Comparison of ENCODE assay signal across 19 mouse cellular contexts in genomic region chr7:114037237-114037636, GRCm38 (mm10).
A peak's percentile ranks its signal among the peaks of the same experiment; 100 is the strongest.
DNase-seq lines count a peak whose midpoint lies in the region; ATAC-seq and TF ChIP-seq lines count a peak whose summit lies in the region.
"Had no signal": no experiment of that assay in that cellular context is flagged by ENCODE, and none has a peak within 500 bp of the region (broad histone marks: within the 10 kb centered on the region; RNA-seq: fewer than 3 reads in every experiment).

No protein-coding gene starts in this region.

- no peak for TF ChIP-seq CTCF in hindbrain, postnatal 0 days (IDR thresholded peaks at IDR 0.05; ENCODE audit: low read depth)
- no peak for TF ChIP-seq CTCF in midbrain, postnatal 0 days (IDR thresholded peaks at IDR 0.05)

- peaks cover 6% of the 10 kb centered on the region; the same call in 1 of the 2 replicates for H3K36me3 ChIP-seq in hindbrain, postnatal 0 days (ENCODE audit: insufficient read depth, low read length)
- H3K36me3 ChIP-seq in hindbrain, embryonic 16.5 days (ENCODE audit: control insufficient read depth, insufficient read depth, low read length), result no peaks in the 10 kb centered on the region
- H3K36me3 ChIP-seq in midbrain, postnatal 0 days (ENCODE audit: insufficient read depth, low read length), result peaks cover 9% of the 10 kb centered on the region; the same call in 1 of the 2 replicates
- H3K36me3 ChIP-seq: G1E had no signal

- no peak overlapping the region for H3K27ac ChIP-seq in hindbrain, postnatal 0 days
- H3K27ac ChIP-seq in hindbrain, embryonic 16.5 days (ENCODE audit: low read depth, low read length), result no peak overlapping the region; the same call in 1 of the 2 replicates
- H3K27ac ChIP-seq in midbrain, postnatal 0 days (ENCODE audit: low read depth, low read length), result no peak overlapping the region
- H3K27ac ChIP-seq: embryonic facial prominence, embryonic 15.5 days; intestine, embryonic 15.5 days had no signal

- no peak overlapping the region for H3K4me3 ChIP-seq in hindbrain, postnatal 0 days (ENCODE audit: low read length)
- H3K4me3 ChIP-seq in hindbrain, embryonic 16.5 days (ENCODE audit: low read length), result no peak overlapping the region
- no peak overlapping the region for H3K4me3 ChIP-seq in midbrain, postnatal 0 days (ENCODE audit: low read depth, low read length)
- H3K4me3 ChIP-seq: embryonic facial prominence, embryonic 15.5 days; intestine, embryonic 15.5 days; myocyte had no signal

- H3K27me3 ChIP-seq in hindbrain, postnatal 0 days (ENCODE audit: insufficient read depth, low read length), result no peaks in the 10 kb centered on the region
- H3K27me3 ChIP-seq in hindbrain, embryonic 16.5 days (replicated peaks; ENCODE audit: control insufficient read depth, insufficient read depth, low read length), result no peaks in the 10 kb centered on the region
- no peaks in the 10 kb centered on the region for H3K27me3 ChIP-seq in midbrain, postnatal 0 days (ENCODE audit: insufficient read depth, low read length)
- H3K27me3 ChIP-seq: embryonic facial prominence, embryonic 15.5 days; intestine, embryonic 15.5 days had no signal

- H3K9ac ChIP-seq in hindbrain, postnatal 0 days (replicated peaks; ENCODE audit: low read length), result no peak overlapping the region
- no peak overlapping the region for H3K9ac ChIP-seq in hindbrain, embryonic 16.5 days (ENCODE audit: low read depth, low read length)
- H3K9ac ChIP-seq in midbrain, postnatal 0 days (replicated peaks; ENCODE audit: low read length, poor library complexity, severe bottlenecking), result no peak overlapping the region
- H3K9ac ChIP-seq: embryonic facial prominence, embryonic 15.5 days; intestine, embryonic 15.5 days; lung, embryonic 14.5 days had no signal

- peak; percentile 59 for DNase-seq in hindbrain, postnatal 0 days (ENCODE audit: low spot score)
- DNase-seq in right cerebral cortex, postnatal 10 days (ENCODE audit: low spot score in 2 of 2), result peak; percentile 73 to 76
- DNase-seq in right cerebral cortex, postnatal 25 days, result no peak
- peak; percentile 67 to 72 for DNase-seq in cerebellum, postnatal 10 days
- peak; percentile 62 for DNase-seq in midbrain, postnatal 0 days (ENCODE audit: low spot score)
- DNase-seq in thymus, postnatal 4 days, result no peak
- DNase-seq: adrenal gland, adult 2 months; gastrocnemius, postnatal 25 days; heart, postnatal 36 days; left cerebral cortex, postnatal 4 days; lung, embryonic 14.5 days; thymus, adult 2 months had no signal

- H3K4me1 ChIP-seq in hindbrain, postnatal 0 days (ENCODE audit: insufficient read depth, low read length), result no peaks in the 10 kb centered on the region
- no peaks in the 10 kb centered on the region; the same call in 1 of the 2 replicates for H3K4me1 ChIP-seq in hindbrain, embryonic 16.5 days (ENCODE audit: control insufficient read depth, insufficient read depth, low read depth, low read length)
- no peaks in the 10 kb centered on the region for H3K4me1 ChIP-seq in midbrain, postnatal 0 days (ENCODE audit: insufficient read depth, low read length)
- H3K4me1 ChIP-seq: intestine, embryonic 15.5 days had no signal

- no peak for ATAC-seq in hindbrain, postnatal 0 days
- no peak for ATAC-seq in hindbrain, embryonic 16.5 days
- no peak for ATAC-seq in midbrain, postnatal 0 days (ENCODE audit: low FRiP score)
- ATAC-seq: intestine, embryonic 15.5 days had no signal

- no peak overlapping the region for H3K4me2 ChIP-seq in hindbrain, postnatal 0 days (ENCODE audit: low read depth, low read length)
- H3K4me2 ChIP-seq in hindbrain, embryonic 16.5 days (ENCODE audit: low read length), result no peak overlapping the region
- no peak overlapping the region for H3K4me2 ChIP-seq in midbrain, postnatal 0 days (ENCODE audit: low read depth, low read length, poor library complexity, severe bottlenecking)
- H3K4me2 ChIP-seq: embryonic facial prominence, embryonic 15.5 days; heart, embryonic 11.5 days; intestine, embryonic 15.5 days; liver, embryonic 11.5 days; lung, embryonic 14.5 days had no signal

- H3K9me3 ChIP-seq in hindbrain, postnatal 0 days (ENCODE audit: low read length), result no peaks in the 10 kb centered on the region
- no peaks in the 10 kb centered on the region for H3K9me3 ChIP-seq in hindbrain, embryonic 16.5 days (ENCODE audit: control insufficient read depth, low read length)
- H3K9me3 ChIP-seq in midbrain, postnatal 0 days (ENCODE audit: low read length), result no peaks in the 10 kb centered on the region
- H3K9me3 ChIP-seq: embryonic facial prominence, embryonic 15.5 days; G1E; intestine, embryonic 15.5 days had no signal

- 50% methylated on average over 4 of the region's 4 CpGs for WGBS in hindbrain, postnatal 0 days
- 80% methylated on average over 4 of the region's 4 CpGs for WGBS in hindbrain, embryonic 16.5 days
- 77% methylated on average over 4 of the region's 4 CpGs for WGBS in midbrain, postnatal 0 days

Comparison
In these comparisons a context has a peak if more than half of its experiments do, and no peak if none do; other contexts are left out.
1. DNase-seq: peak in hindbrain, postnatal 0 days (single experiment), right cerebral cortex, postnatal 10 days (2 of 2), cerebellum, postnatal 10 days (2 of 2) and midbrain, postnatal 0 days (single experiment); none in right cerebral cortex, postnatal 25 days (single experiment) and thymus, postnatal 4 days (single experiment).